Mouse (Mus musculus) c-Kit-positive CD71-negative TER-119-negative erythroid progenitor cells, embryonic 14.5 days (primary cell): ENCODE measurements around the gene Hnrnpr.

Experiments
- DNase-seq: peaks from one replicate; pipeline ENCODE4 v3.0.0-alpha.2; 2013; ENCODE audit warnings: low read depth

The Hnrnpr gene

DNA sequence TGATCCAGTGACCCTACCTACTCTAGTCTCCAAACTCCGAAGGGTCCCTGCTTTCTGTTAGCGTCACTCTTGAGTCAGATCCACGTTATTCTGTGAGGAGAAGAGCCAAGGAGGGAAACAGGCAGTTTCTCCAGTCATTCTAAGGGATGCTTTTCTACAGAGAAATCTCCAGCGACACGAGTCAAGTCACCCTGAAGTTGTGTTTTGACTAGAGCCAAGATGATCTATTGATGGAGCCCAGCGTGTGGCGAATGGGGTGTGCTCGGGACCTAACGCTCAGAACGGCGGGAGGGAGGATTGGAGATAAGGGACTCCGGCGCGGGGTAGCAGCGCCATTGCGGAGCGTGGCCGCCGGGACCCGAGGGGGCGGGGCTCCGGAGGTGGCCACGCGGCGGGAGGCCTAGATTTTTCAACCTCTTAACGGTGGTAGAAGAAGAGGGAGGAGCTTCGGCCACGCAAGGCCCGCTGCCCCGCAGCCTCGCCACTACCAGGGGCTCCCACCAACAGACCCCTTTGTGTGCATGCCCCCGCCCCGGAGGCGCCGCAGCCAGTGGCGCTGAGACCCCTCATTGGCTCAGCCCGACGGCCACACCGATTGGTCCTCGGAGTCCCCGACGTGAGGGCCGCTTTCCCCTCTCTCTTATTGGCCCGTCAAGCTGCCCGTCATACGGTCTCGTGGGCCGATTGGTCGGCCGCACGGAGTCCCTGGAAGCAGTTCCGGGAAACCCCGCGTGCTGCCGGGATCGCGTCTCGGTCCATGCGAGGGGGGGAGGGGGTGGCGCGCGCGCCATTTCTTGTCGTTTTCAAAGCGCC is at the start of gene Hnrnpr:
TSS of gene Hnrnpr (plus strand) at position 714 of the 813 bp plus-strand sequence.
- peak; percentile 96 for DNase-seq

DNA sequence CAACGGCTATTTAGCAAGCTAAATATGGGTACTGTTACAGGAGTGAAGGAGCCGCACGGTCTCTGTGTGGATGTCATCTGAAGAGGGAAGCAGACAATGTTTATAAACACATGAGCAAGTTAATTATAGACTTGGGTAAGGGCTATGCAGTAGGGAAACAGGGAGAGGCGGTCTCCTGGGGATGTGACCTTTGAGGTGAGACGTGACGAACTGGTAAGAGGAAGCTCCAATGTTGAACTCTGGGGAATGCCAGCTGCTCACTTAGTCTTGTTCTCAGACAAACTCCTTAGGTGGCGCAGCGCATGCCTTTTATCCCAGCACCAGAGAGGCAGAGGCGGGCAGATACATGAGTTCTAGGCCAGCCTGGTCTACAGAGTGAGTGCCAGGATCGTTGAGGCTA is 48.8 kb upstream of the Hnrnpr start:
- DNase-seq = no peak

DNA sequence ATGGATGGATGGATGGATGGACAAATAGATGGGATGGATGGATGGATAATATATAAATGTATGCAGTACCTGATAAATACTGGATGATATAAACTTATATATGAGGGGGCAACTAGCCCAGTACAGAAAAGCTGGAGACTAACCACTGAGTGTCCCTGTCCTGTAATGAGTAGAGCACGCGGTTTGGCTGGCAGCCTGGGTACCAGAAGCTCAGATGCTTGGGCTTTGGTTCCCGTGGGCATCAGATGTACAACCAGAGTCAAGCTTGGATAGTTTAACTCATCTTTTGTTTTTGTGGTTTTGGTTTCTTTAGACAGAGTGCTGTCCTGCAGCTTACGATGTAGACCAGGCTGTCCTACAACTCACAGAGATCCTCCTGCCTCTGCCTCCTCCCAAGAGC is 47.2 kb upstream of the Hnrnpr start:
- DNase-seq = no peak

- DNase-seq = peak; percentile 48
Observed at GRCm38 (mm10) chr4:136266716-136267343, 43.9 kb upstream of the Hnrnpr start.

- no peak for DNase-seq
Observed at GRCm38 (mm10) chr4:136268912-136269311, 41.8 kb upstream of the Hnrnpr start.

DNA sequence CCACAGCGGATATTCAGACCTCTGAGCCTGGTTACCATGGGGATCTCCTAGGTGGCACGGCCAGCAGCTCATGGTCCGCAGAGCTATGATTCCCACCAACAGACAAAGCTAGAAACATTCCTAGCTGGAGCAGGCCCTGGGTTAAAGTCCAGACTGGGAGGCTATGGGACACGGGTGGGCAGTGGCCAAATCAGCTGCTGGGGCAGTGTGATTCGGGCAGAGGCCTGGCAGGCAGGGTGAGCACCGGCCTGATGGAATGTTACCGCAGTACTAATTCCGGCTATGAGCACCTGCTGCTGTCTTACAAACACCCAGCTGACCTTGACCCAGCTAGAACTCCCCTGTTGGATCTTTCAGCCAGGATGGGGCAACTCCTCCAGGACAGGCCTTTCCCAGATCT is 40.1 kb upstream of the Hnrnpr start:
- DNase-seq = no peak

GRCm38 (mm10) chr4:136281097-136281496 is 29.6 kb upstream of the Hnrnpr start:
- DNase-seq = no peak

DNA sequence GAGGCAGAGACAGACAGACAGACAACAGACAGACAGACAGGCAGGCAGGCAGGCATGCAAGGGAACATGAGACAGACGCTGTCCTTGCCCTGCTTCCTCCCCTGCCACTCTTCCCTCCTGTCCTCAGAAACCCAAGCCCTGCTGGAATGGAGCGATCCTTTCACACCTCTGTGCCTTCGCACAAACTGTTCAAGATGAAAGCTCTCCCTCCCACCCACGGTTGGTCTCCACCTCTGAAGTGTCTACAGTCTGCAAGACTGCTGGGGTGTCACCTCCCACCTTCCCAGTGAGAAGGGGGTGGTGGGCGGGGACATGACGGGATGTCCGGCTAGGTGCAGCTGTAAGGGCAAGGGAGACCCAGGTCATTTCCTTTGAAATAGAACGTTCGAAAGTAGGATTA is 29.1 kb upstream of the Hnrnpr start:
- no peak for DNase-seq

GRCm38 (mm10) chr4:136282621-136283480 is 27.9 kb upstream of the Hnrnpr start:
- DNase-seq = no peak

GRCm38 (mm10) chr4:136283783-136284182 is 27.0 kb upstream of the Hnrnpr start:
- no peak for DNase-seq

DNA sequence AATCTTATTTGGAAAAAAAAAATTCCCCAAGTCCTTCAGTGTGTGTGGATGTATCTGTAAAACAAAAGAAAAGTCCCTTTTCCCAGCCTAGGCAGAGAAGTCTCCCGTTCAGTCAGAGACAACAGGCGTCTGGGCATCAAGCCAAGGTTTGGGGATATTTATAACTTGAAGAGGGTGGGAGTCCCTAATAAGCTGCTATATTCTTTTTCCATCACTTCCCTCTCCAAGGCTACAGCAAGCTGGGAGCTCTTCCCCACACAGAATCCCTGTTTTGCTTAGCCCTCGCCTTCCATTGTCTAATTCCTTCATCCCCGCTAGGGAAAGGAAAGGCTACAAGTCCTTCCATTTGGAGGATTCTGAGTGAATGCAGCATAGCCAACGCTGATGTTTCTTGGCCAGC is 26.3 kb upstream of the Hnrnpr start, which contains the start of gene Zfp46:
TSS of gene Zfp46 (plus strand) at position 229 of the 400 bp plus-strand sequence.
- no peak for DNase-seq

DNA sequence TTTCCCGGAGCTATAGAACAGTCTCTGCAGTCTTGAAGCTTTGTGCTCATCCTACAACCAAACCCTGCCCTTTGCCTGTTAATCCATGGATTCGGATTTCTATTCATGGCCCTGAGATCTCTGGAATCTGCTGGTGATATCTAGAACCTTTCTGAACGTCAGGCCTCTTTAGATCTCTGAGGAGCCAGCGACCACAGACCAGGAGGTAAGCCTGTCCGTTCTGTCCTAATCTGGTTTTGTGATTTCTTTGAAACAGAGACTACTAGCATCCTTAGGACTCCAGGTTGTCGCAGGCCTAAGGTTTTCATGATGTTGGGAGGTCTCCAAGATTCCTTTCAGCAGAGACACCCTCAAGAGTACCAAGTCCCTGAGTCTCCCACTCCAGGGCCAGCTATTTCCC is 25.9 kb upstream of the Hnrnpr start:
- no peak for DNase-seq

- DNase-seq = peak; percentile 81
Observed at GRCm38 (mm10) chr4:136285348-136285810, 25.4 kb upstream of the Hnrnpr start.

GRCm38 (mm10) chr4:136285811-136286371 is 24.9 kb upstream of the Hnrnpr start:
- peak; percentile 92 for DNase-seq

GRCm38 (mm10) chr4:136289918-136290780 is 20.6 kb upstream of the Hnrnpr start:
- DNase-seq = no peak

DNA sequence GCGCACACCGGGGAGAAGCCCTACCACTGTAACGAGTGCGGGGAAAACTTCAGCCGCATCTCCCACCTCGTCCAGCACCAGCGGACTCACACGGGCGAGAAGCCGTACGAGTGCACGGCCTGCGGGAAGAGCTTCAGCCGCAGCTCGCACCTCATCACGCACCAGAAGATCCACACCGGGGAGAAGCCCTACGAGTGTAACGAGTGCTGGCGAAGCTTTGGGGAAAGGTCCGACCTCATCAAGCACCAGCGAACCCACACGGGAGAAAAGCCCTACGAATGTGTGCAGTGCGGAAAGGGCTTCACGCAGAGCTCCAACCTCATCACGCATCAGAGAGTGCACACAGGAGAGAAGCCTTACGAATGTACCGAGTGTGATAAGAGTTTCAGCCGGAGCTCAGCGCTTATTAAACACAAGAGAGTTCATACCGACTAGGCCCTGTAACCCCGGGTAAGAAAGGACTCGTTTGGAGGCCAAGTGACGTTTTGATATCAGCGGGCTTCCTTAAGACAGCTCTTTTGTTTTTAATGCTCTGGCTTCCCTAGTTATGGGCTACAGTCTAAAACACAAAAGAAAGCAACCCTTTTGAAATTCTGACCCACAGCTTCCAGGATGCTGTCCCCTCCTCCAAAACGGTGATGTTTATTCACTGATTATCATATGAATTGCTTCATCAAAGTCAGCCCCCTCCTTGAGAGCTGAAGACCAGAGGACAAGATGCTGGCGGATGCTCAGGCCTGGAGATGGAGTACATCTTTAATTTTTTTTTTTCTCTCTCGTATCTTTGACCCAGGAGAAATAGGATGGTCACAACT is 19.8 kb upstream of the Hnrnpr start:
- no peak for DNase-seq

DNA sequence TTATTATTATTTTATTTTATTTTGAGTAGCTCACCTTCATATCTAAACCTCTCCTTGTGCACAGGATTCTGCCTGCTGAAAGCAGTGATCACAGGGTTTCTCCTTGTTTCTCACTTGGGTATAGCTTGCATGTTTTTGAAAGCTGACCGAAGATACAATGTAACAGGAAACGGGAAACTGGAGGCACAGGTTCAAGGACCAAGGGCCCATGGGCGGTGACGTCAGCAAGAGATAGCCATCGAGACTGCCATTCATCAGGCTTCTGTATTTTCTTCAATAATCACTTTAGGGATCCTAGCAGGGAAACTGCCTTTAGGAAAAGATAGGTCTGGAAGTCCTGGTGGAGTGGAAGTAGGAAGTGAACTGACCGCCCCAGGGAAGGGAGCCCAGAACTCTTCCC is 19.1 kb upstream of the Hnrnpr start:
- DNase-seq = no peak

DNA sequence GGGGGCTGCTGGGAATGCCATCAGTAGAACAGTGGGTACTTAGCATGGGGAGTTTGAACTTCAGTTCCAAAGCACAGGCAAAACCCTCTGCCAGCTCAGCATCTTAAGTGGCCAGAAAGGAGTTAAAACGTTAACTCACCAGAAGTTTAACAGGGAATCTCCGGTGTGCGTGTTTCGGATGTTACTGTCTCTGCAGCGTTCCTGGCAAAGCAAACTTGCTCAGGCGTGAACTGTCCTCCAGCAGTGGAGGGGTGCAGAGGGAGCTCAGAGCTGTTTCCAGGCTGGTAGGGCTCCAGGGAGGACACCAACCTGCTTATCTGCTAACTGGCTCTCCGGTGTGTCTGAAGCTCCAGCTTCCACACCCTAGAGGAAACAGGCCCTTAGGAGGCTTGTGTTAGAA is 14.8 kb upstream of the Hnrnpr start:
- DNase-seq = no peak

- DNase-seq = no peak
Observed at GRCm38 (mm10) chr4:136302462-136302861, 8.3 kb upstream of the Hnrnpr start.

DNA sequence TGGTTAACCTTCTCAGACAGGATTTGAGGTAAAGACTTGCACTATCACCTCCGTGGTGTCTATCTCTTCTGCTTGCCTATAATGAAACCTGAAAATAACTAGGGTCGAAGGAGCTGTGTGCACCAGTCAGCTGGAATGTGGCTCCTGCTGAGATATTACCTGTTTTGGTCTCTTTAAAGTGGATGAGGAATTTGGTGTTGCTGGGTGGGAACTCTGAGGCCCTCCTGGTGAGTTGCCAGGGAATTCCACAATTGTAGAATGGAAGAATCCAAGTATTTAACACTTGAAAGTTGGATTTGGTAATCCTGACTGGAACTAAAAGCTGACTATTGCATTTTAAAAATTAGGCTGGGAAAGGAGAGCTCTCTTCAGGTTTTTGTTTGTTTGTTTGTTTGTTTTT is 6.6 kb upstream of the Hnrnpr start:
- no peak for DNase-seq
